Mouse (Mus musculus) adrenal gland, postnatal 10 days (tissue): ENCODE data around the gene Capn7. TPM values are rescaled to one million over a fixed set of nuclear protein-coding genes. Genes with fewer than 3 reads are reported as not detected.

ENCODE experiments used
- DNase-seq: peaks from one replicate; pipeline ENCODE4 v3.0.0; 2021; ENCODE audit warnings: mixed read lengths
- long read RNA-seq, 2 experiments: library from polyadenylated mRNA; stranded (forward); transcript quantifications; one replicate each; pipeline ENCODE4 v2.0.0; 2021
- total RNA-seq, 2 experiments: library from RNA; stranded (reverse); gene quantifications; 2 replicates each; pipeline ENCODE4 v1.2.3; 2021

Gene Capn7
- 10 to 100 TPM; 33.7 to 40.9 TPM for total RNA-seq
- long read RNA-seq, experiment 1, transcript Capn7-201 (21 exons, 3,648 nt): major isoform, 14 of 32 reads
- long read RNA-seq, experiment 1, partial matches to known transcripts: 15 of 32 reads
- long read RNA-seq, experiment 1, other reads (novel, unspliced or antisense): 3 of 32 reads
- long read RNA-seq, experiment 2, transcript Capn7-201 (21 exons, 3,648 nt): major isoform, 8 of 15 reads
- long read RNA-seq, experiment 2, partial matches to known transcripts: 4 of 15 reads
- long read RNA-seq, experiment 2, other reads (novel, unspliced or antisense): 3 of 15 reads

DNA sequence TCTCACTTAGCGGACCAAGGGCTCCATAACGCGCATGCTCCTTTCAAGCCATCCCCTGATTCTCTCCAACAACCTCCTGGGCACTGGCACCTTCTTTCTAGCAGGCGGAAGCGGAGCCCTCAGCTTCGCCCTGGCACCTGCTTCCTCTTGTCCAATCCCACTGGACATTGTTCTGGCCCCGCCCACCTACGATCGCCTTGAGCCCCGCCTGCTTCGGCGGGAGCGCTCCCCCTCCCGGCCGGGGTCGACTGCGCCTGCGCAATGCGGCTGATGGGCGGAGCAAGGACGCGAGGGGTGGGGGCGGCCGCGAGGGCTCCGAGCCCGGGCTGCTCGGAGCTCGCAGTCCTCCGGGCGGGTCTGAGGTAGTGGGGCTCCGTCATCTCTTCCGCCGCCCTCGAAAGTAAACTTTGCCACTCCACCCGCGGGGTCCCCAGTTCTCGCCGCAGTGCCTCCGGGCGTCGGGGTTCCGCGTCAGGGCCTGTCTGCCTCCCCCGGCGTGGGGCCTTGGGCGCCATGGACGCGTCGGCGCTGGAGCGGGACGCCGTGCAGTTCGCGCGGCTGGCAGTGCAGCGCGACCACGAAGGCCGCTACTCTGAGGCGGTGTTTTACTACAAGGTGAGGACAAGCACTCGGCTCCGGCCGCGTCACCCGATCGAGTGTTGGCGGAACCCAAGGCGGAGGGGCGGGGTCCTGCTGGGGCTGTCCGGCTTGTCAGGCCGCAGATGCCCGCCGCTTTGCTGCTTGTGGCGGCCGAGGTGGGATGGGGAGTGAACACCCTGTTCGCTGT lies at the start of gene Capn7:
Capn7 (plus strand) TSS at position 270 of the 787 bp plus-strand sequence.
- peak; percentile 100 for DNase-seq

DNA sequence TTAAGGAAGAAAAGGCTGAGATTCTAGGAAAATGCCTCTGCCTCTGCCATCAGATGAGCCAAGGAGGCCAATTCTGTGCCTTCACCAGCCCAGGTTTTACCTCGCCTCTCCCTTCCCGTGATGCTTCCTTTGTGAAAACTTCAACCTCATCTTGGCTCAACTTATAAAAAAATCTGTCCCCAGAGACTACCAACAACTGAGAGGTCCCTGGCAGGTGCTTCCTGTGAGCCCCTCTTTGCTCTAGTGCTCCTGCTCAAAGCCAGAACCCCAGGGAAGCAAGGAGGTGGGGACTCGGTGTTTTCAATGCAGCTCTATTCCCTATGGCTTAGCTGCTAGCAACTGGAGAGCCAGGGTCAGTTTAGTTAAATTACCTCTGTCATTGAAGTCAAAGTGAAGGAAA lies 23.2 kb upstream of the Capn7 start:
- no peak for DNase-seq

DNA sequence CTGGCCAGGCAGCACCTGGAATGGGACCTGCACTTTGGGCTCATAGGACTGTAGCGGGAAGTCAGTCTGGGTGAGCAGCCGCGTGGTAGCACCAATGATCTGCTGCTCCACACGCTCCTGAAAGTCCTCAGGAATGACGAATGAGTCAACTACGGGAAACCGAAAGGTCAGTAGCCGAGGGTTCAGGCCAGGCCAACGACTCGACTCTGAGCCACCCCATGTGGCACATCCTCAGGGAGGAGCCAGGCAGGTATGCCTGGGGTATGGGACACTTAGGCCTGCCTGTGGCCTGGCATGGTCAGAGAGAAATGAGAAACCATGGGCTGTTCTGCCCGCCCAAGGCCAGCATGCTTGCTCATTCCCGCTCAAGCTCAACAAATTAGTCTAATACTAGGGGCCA lies 19.8 kb upstream of the Capn7 start:
- DNase-seq: peak; percentile 26

DNA sequence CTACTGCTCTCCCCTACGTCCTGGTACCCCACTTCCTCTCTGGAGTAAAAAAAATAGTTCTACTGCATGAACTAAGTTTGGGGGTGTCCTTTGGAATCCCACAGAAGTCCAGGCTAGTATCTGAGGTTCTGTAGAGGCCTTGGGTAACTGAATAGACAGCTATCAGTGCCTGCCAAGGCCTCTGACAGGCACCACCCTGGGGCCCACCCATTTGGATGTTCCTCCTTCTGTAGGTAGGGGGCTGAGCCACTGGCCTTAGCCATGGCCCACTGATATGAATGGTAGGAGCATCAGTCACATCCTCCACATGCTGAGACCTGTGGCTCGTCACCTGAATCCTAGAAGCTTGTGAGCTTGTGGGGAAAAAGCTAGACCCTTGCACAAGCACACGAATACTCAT lies 18.7 kb upstream of the Capn7 start:
- no peak for DNase-seq

DNA sequence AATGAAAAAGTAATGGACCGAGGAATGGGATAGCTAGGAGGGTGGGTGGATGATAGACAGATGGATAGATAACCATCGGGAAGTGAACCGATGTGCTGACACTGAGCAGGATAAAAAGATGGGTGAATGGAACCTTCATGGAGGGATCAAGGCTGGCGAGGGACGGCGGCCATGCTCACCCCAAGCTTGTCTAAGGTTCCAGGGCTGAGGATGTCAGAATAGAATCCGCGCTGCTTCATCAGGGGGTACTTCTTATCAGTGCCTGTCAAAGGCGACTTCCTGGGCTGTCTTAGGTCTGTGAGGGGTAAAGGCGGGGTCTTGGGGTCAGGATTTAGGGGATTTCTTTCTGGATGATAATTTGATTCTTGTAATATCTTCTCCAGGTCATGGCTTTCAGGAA lies 16.9 kb upstream of the Capn7 start:
- DNase-seq: no peak

DNA sequence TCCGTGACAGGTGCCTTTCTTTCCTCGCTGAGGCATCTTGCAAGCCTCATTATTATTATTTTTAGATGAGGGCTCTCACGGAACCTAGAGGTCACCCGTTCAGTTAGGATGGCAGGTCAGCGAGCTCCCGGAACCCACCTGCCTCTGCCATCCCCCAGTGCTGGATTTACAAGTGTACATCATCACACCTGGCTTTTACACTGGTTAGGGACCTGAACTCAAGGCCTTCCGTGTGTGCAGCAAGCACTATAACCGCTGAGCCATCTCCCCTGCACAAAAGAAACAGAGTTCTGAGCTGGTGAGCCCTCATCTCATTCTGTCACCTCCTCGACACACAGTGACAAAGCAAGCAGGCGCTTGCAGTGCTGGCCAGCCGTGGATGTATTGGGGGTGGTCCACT lies 15.3 kb upstream of the Capn7 start:
- no peak for DNase-seq

DNA sequence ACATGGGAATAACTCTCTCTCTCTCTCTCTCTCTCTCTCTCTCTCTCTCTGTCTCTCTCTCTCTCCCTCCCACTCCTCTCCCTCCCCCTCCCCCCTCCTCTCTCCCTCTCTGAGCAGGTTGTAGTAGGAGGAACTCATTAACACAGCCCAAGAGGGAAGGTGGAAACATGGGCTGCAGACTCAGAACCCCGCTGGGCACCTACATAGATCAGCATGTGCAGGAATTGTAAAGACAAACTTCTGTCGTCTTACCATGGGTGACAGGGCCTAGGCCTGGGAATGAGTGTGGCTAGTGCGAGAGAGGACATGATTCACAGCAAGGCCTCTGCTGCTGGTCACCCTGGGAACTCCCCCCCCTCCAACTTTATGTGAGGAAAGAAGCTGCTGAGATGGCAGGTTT lies 14.2 kb upstream of the Capn7 start:
- DNase-seq: no peak

DNA sequence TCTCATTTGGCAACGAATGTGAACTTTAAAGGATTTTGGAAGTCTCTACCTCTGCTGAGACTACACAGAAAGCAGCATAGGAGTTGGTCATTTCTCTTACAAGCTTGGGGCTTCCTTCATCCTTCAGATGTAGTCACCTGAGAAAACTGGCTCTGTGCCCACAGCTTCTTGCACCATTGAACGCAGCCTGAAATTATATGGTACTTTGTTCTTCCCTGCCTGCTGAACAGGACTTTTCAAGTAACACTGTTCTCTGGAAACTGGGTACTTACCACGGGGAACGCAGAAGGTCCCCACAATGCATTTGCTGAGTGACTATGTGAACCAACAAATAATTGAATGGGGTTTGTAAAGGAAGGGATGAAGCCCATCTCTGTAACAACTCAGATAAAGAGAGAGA lies 13.2 kb upstream of the Capn7 start:
- DNase-seq: no peak

DNA sequence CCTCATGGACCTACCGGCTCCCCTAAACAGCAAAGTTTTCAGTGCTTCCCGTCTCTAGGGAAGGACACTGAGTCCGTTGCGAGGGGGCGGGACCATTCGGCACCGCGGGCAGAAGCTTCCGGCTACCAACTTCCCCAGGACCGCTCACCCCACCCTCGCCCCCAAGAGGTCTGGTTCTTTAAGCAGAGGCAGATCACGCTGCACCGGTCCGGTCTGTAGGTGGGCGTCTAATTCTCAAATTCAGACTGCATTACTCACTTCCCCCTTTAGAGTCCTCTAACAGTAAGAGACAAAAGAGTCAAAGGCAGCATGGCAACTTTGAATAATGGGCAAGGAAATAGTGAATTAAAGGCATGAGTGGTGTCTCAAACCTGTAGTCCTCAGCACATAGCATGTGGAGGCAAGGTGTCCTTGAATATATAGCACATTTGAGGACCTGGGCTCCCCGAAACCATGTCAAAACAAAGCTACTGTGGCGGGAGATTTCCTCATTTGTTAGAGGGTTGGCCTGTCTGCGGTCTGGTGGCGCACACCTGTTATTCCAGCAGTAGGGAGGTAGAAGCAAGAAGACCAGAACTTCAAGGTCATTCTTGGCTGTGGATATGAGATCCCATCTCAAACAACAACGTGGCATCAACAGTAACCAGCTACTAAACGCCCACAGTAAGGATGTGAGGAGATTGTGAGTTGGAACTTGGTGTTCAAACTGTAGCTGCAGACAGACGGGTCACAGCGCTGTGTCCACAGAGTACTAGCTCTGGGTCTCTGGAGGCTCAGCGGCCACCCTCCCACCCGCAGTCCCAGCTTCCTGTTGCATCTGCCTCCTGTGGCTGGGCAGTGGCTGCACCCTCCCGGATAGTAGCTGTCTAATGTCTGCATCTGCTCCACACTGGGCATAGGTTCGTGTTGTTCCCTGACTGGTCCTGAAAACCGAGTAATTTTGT lies 12.3 kb upstream of the Capn7 start, which contains the start of gene Dnah1:
Dnah1 (minus strand) TSS at position 48 of the 944 bp plus-strand sequence.
- DNase-seq: peak; percentile 73

DNA sequence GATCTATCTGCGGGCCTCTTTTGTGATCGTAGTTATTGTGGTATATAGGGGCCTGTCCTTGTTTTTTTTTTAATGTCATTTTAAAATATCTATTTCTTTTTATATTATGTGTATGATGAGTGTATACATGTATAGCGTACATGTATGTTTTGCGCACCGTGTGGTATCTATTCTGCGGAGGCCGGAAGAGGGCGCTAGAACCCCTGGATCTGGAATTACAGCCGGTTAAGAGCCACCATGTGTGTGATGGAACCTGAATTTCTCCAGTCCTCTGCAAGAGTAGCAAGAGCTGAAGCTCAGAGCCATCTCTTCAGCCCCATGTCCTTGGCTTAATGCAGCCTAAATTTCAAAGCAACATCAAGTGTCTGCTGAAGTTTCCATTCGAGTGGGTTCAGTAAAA lies 11.6 kb upstream of the Capn7 start:
- peak; percentile 36 for DNase-seq

DNA sequence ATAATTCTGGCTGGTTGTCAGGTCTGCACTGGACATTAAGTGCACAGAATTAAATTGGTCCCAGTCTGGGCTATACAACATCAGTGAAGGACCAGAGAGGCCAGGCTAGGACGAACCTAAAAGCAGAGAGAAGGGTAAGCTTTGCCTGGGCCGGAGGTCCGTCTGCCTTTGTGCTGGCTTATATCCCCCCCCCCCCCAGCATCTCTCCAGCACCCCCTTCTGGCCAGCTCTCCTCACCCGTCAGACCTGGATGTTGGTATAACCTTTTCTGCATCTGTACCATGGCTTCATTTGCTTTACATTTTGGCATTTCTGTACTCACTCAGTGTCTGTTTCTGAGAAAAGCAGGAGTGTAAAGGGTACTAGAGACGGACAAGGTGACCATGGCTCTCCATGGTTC lies 10.9 kb upstream of the Capn7 start:
- DNase-seq: no peak

DNA sequence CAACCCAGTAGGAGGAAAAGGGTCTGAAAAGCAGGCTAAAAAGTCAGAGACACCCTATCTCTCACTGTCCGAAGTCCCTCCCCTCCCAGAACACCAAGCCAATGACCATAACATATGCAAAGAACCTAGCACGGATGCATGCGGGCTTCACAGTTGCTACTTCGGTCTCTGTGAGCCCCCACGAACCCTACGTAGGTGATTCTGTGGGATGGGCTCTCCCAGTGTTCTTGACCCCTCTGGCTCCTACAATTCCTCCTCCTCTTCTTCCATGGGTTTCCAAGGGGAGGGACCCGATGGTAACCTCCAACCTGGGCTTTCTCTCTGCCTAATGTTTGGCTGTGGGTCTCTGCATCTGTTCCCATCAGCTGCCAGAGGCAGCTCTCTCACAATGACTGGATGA lies 9.7 kb upstream of the Capn7 start:
- no peak for DNase-seq

DNA sequence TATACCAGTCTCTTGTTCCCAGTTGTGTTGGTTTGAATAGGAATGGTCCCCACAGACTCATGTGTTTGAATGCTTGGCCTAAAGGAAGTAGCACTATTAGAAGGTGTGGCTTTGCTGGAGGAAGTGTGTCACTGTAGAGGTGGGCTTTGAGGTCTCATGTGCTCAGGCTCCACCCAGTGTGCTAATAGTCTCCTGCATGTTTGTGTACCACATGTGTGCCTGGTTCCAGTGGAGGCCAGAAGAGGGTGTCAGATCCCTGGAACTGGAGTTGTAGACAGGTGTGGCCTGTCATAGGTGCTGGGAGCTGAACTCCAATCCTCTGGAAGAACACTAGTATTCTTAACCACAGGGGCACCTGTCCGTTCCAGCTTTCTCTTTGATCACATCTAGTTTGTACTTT lies 9.2 kb upstream of the Capn7 start:
- DNase-seq: no peak

DNA sequence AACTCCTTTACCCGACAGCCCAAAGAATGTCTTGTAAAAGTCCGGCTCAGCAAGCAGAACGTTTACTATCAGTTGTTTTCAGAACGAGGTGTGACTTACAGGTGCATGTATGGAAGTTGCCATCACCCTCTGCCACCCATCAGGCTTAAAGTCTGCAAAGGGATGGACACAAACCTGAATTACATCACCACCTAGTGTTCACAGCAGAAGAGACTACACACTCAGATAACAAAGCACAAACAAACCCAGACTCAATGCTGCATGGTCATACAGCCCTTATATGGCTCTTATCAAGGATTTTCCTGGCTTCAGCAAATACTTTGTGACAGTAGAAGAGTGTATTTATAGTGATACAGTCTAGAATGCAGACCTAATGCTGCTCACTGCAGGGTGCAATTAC lies 8.8 kb upstream of the Capn7 start:
- no peak for DNase-seq

DNA sequence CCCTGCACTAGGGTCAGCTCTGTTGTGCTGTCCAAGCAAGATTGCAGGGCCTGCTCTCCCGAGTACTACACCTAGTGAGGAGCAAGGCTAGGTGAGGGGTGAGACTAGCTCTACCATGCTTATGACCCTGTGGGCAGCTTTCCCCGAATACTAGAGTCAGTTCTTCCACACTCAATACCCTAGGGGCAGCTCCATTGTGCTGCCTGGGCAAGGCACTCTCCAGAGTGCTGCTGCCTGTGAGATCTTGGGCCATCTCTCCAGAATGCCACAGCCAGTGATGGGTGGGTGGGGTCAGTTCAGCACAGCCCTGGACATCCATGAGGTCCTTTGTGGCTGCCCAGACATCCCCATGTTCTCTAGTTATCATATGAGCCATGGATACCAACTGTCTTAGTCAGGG lies 6.7 kb upstream of the Capn7 start:
- DNase-seq: no peak

DNA sequence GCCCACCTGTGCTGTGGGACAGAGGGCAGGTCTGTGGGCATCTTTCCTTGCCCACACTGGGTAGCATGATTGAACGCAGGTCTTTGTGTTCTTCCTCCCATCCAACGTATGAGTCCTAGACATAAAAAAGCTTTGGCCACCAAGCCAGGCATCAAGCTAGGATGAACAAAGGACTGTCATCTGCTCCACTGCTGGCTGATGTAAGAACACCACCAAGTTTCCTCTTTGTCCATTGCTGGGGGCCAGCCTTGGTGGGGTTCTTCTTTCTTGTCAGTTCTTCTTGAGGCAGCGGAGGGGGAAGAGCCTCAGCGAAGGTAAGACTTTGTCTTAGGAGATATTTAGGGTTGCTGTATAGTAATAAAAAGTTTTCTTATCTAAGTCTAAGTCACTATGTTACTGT lies 5.5 kb upstream of the Capn7 start:
- DNase-seq: no peak

DNA sequence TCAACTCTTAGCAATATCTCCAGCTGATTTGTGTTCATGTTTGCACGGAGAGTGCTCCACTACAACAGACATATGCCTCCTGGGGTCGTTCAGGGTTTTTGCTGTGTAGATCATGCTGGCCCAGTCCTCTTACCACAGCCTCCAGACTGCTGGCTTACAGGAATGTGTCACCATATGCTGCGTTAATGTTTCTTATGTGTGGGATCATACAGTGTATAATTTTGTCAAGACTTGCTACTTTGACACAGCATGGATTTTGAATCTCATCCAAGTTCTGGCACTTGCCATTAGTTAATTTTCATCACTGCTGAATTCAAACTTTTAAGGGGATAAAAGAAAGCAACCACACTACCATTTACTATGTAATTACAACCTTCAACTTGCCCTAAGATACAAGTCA lies 673 bp upstream of the Capn7 start:
- no peak for DNase-seq

DNA sequence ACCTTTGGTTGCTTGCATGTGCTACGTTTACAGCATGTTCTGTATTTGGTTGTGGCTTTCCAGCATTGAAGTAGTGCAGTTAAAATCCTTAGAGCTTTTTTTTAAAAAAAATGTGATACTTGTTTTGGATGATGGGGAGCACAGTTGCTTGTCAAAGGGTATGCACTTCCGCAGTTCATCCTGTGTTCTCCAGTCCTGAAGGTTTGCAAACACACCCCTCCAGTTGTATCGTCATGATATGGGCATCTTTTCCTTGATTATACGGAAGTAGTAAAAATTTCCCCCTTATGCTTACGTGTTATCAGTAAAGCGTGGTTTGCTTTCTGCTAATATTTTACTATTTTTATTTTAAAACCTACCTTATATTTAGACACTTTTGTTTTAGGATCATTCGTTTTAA lies 968 bp downstream of the Capn7 start:
- DNase-seq: no peak

DNA sequence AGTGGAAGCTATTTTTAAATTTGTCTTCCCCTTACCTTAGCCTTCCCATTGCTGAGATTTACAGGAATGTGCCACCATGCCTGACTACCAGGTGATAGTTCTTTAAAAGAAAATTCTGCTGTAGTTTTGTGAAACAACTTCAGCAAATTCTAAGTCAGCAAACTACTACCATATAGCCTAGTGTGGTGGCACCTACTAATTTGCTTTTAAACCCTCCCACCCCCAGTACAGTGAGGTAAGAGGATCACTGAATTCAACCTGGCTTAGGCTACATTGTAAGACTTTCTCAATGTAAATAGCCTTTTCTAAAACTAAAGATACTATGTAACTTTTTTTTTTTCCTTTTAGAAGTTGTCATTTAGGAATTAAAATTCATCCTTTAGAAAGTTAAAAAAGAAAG lies 1.5 kb downstream of the Capn7 start:
- no peak for DNase-seq

DNA sequence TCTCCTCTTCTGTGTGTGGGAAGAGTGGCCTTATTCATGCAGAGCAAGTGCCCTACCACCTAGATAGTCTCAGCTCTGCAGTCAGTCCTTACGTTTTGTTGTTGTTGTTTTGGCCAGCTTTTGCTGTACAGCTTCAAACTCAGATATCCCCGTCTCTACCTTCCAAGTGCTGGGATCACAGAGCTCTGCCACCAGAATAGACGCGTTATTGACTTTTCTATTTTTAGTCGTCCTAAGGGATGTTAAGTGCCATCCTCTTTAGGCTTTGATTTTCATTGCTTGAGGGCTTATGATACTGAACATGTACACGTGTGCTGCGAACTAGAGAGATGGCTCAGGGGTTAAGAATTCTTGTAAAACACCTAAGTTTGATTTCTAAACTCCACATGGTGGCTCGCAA lies 6.8 kb downstream of the Capn7 start:
- DNase-seq: no peak

DNA sequence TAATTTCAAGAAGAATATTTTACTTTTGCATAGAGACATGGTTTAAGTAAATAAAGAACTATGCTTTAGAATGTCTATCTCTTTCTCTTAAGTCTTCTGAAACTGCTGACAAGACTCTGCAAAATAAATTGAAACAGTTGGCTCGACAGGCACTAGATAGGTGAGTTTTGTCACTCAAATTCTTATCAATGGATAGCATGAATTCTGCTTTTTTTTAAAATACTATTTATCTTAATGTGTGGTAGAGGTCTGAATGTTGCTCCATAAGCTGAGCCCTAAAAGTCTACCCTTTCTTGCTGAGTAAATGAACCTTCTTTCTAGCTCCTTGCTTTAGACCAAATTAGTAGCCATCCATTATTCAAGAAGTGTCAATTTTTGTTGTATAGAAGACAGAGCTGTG lies 8.9 kb downstream of the Capn7 start:
- no peak for DNase-seq

DNA sequence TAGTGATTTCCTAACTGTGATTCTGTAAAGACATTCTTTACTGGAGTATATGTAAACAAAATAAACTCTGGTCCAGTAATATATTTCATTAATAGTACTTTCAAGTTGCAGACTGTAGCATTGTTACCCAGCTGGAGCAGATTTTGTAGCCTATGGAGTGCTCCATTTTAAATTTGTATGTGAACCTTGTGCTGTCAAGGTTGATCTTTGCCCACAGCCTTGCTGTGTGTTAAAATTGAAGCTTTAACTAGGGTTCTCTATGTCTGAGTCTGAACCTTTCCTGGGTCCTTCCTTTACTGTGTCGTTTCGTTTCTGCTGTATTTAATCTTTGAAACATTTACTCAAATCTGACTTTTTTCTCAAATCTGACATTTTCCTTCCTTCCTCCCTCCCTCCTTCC lies 25.8 kb downstream of the Capn7 start:
- DNase-seq: no peak

DNA sequence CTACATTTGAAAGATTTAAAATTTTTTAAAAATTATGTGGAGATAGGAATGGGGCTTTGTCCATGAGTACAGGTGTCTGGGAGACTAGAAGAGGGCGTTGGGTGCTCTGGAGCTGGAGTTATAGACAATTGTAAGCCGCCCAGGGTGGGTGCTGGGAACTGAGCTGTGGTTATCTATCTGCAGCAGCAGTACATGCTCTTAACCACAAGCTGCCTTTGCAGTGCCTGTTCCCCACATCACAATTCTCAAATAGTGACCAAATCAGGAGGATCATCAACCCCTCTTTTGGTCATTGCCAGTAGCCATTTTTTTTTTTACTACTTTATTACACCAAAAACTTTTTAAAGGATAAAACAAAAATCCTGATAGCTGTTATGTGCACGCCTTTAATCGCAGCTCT lies 28.2 kb downstream of the Capn7 start:
- DNase-seq: no peak
